Mouse (Mus musculus) thymus, adult 2 months (tissue): ENCODE results near the gene Gm10271. TPM values are rescaled to one million over a fixed set of nuclear protein-coding genes. Genes with fewer than 3 reads are reported as not detected.

ENCODE experiments used
- DNase-seq: peaks from one replicate; pipeline ENCODE4 v3.0.0; 2021
- H3K27ac ChIP-seq: fragments of 200-500 bp; 2 replicates; pipeline ENCODE4 v1.5.1; 2012; ENCODE audit warnings: low read length, control low read depth; ENCODE audit not compliant: control insufficient read depth, insufficient read depth
- H3K27me3 ChIP-seq: fragments of 200-500 bp; 2 replicates; pipeline ENCODE4 v1.6.1; 2012; ENCODE audit warnings: mild to moderate bottlenecking, low read length, moderate library complexity, mixed read lengths; ENCODE audit not compliant: control insufficient read depth, insufficient read depth
- H3K36me3 ChIP-seq: fragments of 200-500 bp; 2 replicates; pipeline ENCODE4 v1.6.1; 2012; ENCODE audit warnings: mild to moderate bottlenecking, low read length, moderate library complexity; ENCODE audit not compliant: control insufficient read depth, insufficient read depth
- H3K4me1 ChIP-seq: fragments of 200-500 bp; replicated peaks from 2 replicates; pipeline ENCODE4 v1.6.1; 2012; ENCODE audit warnings: low read length; ENCODE audit not compliant: control insufficient read depth, insufficient read depth
- H3K4me3 ChIP-seq: fragments of 200-500 bp; 2 replicates; pipeline ENCODE4 v1.5.1; 2012; ENCODE audit warnings: mild to moderate bottlenecking, low read length, control low read depth, moderate library complexity; ENCODE audit not compliant: control insufficient read depth, insufficient read depth
- CTCF ChIP-seq: fragments of 200-500 bp; IDR thresholded peaks from 2 replicates; pipeline ENCODE4 v1.5.1; 2012; ENCODE audit warnings: mild to moderate bottlenecking, control low read depth, low read length, moderate library complexity, borderline replicate concordance; ENCODE audit not compliant: control insufficient read depth, poor library complexity, insufficient read depth; ENCODE audit errors: extremely low read depth
- POLR2A ChIP-seq: fragments of 200-500 bp; IDR thresholded peaks from 2 replicates; pipeline ENCODE4 v1.6.1; 2012; ENCODE audit warnings: mild to moderate bottlenecking, low read length, control low read depth, moderate library complexity; ENCODE audit not compliant: control insufficient read depth, poor library complexity, insufficient read depth; ENCODE audit errors: extremely low read depth
- WGBS: fragments of 180-500 bp; shearing (Covaris S2); methylation state at CpG from one replicate; pipeline ENCODE4 v1.1.7; 2018; 5-methylcytosine and 5-hydroxymethylcytosine counted together
- polyA plus RNA-seq: library from polyadenylated mRNA; depleted of rRNA; stranded (reverse); fragments of >200 nt; gene quantifications from 2 replicates; pipeline ENCODE4 v1.2.3, GENCODE M21; 2012; rRNA removed

Gm10271 gene
- polyA plus RNA-seq, 1 experiment, result not detected

GRCm38 (mm10) chr10:116913647-116914273 is 58.6 kb downstream of the Gm10271 start:
- 49% methylated on average over 17 of the region's 17 CpGs for WGBS
- peak; percentile 37 for DNase-seq
- H3K27me3 ChIP-seq, result no peaks in the 10 kb centered on the region
- TF ChIP-seq POLR2A (0 out of 2 replicates have a peak, but pooled peaks have one; percentile 25), CTCF (no peak)
- H3K27ac ChIP-seq, result peak overlapping the region; percentile 78
- H3K4me3 ChIP-seq, result no peak overlapping the region
- peaks cover 39% of the 10 kb centered on the region for H3K4me1 ChIP-seq
- H3K36me3 ChIP-seq, result peaks cover 34% of the 10 kb centered on the region

GRCm38 (mm10) chr10:116912850-116913249 is 59.6 kb downstream of the Gm10271 start:
- H3K27ac ChIP-seq, result peak overlapping the region; percentile 68
- WGBS, result 92% methylated on average over 9 of the region's 9 CpGs

GRCm38 (mm10) chr10:116908901-116909642 is 63.3 kb downstream of the Gm10271 start:
- Histone ChIP-seq H3K27me3 (no peaks in the 10 kb centered on the region), H3K36me3 (peaks cover 56% of the 10 kb centered on the region), H3K27ac (no peak overlapping the region), H3K4me1 (peaks cover 14% of the 10 kb centered on the region), H3K4me3 (no peak overlapping the region)
- 95% methylated on average over 15 of the region's 15 CpGs for WGBS
- DNase-seq, result no peak
- TF ChIP-seq CTCF (no peak), POLR2A (no peak)

More at GRCm38 (mm10) chr10:116912850-116913249, 59.6 kb downstream of the Gm10271 start:
- peaks cover 41% of the 10 kb centered on the region for H3K36me3 ChIP-seq
- H3K27me3 ChIP-seq, result no peaks in the 10 kb centered on the region
- TF ChIP-seq CTCF (no peak), POLR2A (no peak)
- peaks cover 33% of the 10 kb centered on the region for H3K4me1 ChIP-seq
- H3K4me3 ChIP-seq, result no peak overlapping the region
- DNase-seq, result no peak

Other genes starting within 250 kb of the Gm10271 start
- gene Myrfl, start 75.7 kb downstream of the Gm10271 start, polyA plus RNA-seq, result 0.12 and 0.22 TPM in 2 replicates
- 138 and 151 TPM in 2 replicates for gene Rab3ip, start 21.8 kb downstream of the Gm10271 start, polyA plus RNA-seq
- gene Best3, start 13.7 kb upstream of the Gm10271 start, polyA plus RNA-seq, result 0.11 TPM in 1 of 2 replicates, not detected in the other
- 0.47 and 15.3 TPM in 2 replicates for gene Lrrc10, start 72.7 kb upstream of the Gm10271 start, polyA plus RNA-seq
- gene Cct2, start 91.2 kb upstream of the Gm10271 start, polyA plus RNA-seq, result 130 and 139 TPM in 2 replicates
- 19.8 and 21.1 TPM in 2 replicates for gene Frs2, start 175.9 kb upstream of the Gm10271 start, polyA plus RNA-seq